Mouse (Mus musculus) limb, embryonic 15.5 days (tissue): ENCODE data around the gene Ghr. TPM values are rescaled to one million over a fixed set of nuclear protein-coding genes. Genes with fewer than 3 reads are reported as not detected.

ENCODE experiments used
- ATAC-seq: fragments of 200-750 bp; cut with Nextera tagmentation; 2 replicates; pipeline ENCODE4 v1.8.0; 2017; ENCODE audit warnings: low read depth, moderate TSS enrichment; ENCODE audit not compliant: insufficient number of reproducible peaks, low FRiP score, low TSS enrichment
- H3K27ac ChIP-seq: fragments of 300-500 bp; sonication (generic); 2 replicates; pipeline ENCODE4 v1.5.1; 2015; ENCODE audit warnings: moderate library complexity, mild to moderate bottlenecking, inconsistent platforms
- H3K27me3 ChIP-seq: fragments of 300-500 bp; sonication (generic); 2 replicates; pipeline ENCODE4 v1.6.1; 2015; ENCODE audit warnings: inconsistent platforms
- H3K36me3 ChIP-seq: fragments of 300-500 bp; sonication (generic); 2 replicates; pipeline ENCODE4 v1.6.1; 2015; ENCODE audit warnings: inconsistent platforms
- H3K4me1 ChIP-seq: fragments of 300-500 bp; sonication (generic); 2 replicates; pipeline ENCODE4 v1.6.1; 2015; ENCODE audit warnings: inconsistent platforms
- H3K4me2 ChIP-seq: fragments of 300-500 bp; sonication (generic); 2 replicates; pipeline ENCODE4 v1.6.1; 2015; ENCODE audit warnings: mild to moderate bottlenecking, inconsistent platforms
- H3K4me3 ChIP-seq: fragments of 300-500 bp; sonication (generic); 2 replicates; pipeline ENCODE4 v1.5.1; 2015; ENCODE audit warnings: mild to moderate bottlenecking, inconsistent platforms
- H3K9ac ChIP-seq: fragments of 300-500 bp; sonication (generic); 2 replicates; pipeline ENCODE4 v1.6.1; 2015; ENCODE audit warnings: inconsistent platforms
- H3K9me3 ChIP-seq: fragments of 300-500 bp; sonication (generic); 2 replicates; pipeline ENCODE4 v1.6.1; 2016; ENCODE audit warnings: inconsistent platforms
- WGBS: fragments of 180-500 bp; shearing (Covaris S2); methylation state at CpG from one replicate; pipeline ENCODE4 v1.1.7; 2015; 5-methylcytosine and 5-hydroxymethylcytosine counted together
- polyA plus RNA-seq: library from polyadenylated mRNA; unstranded; fragments of >200 nt; fragmentation: Nextera tagmentation; extraction: Ambion mirVana; gene quantifications from 2 replicates; pipeline ENCODE4 v1.2.1, GENCODE M21; 2015

Gene Ghr
- polyA plus RNA-seq, 1 experiment from 2014 or later: 83.3 TPM

DNA sequence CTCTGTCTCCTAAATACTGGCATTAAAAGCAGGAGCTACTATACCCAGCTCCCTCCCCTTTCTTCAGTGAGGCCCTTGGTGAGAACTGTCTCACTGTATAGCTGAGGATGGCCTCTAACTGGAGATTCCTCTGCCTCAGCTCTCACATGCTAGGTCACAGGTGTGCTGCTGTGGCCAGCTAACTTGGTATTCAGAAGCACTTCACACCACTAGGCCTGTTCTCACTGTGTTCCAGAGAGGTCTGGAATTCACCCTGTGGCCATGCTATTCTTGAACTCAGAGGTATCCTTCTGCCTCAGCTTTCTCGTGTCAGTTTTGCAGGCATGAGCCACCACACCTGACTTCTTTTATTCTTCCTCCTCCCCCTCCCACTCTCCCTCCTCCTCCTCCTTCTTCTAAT, 310.1 kb downstream of the Ghr start:
- H3K27me3 ChIP-seq: no peaks in the 10 kb centered on the region
- 74% methylated on average over 1 of the region's 1 CpGs for WGBS
- H3K27ac ChIP-seq: no peak overlapping the region
- no peak overlapping the region; the same call in 1 of the 2 replicates for H3K4me2 ChIP-seq
- ATAC-seq: no peak
- 0 out of 2 replicates have a peak, but pooled peaks cover 2% of the 10 kb centered on the region for H3K36me3 ChIP-seq
- no peak overlapping the region for H3K9ac ChIP-seq
- H3K4me1 ChIP-seq: peaks cover 12% of the 10 kb centered on the region
- no peaks in the 10 kb centered on the region for H3K9me3 ChIP-seq
- H3K4me3 ChIP-seq: no peak overlapping the region

DNA sequence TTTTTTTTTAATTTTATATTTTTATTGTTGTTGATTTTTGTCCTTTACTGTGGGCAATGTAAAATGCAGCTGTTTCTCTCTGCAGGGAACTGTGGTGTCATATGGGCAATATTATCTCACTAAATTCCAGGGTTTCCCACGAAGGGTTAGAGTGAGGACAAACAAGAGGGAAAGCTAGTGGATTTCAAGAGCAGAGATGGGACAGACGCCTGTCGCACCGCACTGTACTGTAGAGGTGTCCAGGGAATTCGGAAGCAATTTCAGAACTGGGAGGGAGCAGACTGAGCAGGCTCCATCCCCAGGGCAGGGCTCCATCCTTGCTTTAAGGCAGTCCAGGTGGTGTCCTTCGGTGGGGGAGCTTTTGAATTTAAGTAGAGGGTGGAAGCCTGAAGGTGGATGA, 312.1 kb downstream of the Ghr start:
- no peak overlapping the region for H3K27ac ChIP-seq
- peaks cover 12% of the 10 kb centered on the region for H3K4me1 ChIP-seq
- no peaks in the 10 kb centered on the region for H3K27me3 ChIP-seq
- 22% methylated on average over 6 of the region's 6 CpGs for WGBS
- peak overlapping the region; percentile 41 for H3K4me3 ChIP-seq
- peak overlapping the region; percentile 17; the same call in 1 of the 2 replicates for H3K9ac ChIP-seq
- peak overlapping the region; percentile 43 for H3K4me2 ChIP-seq
- H3K9me3 ChIP-seq: no peaks in the 10 kb centered on the region
- no peaks in the 10 kb centered on the region for H3K36me3 ChIP-seq
- ATAC-seq: no peak

- 2% methylated on average over 12 of the region's 12 CpGs for WGBS
- Histone ChIP-seq H3K9ac (no peak overlapping the region), H3K4me1 (peaks cover 12% of the 10 kb centered on the region), H3K4me2 (peak overlapping the region; percentile 43), H3K27ac (peak overlapping the region; percentile 82), H3K27me3 (no peaks in the 10 kb centered on the region), H3K36me3 (no peaks in the 10 kb centered on the region), H3K9me3 (no peaks in the 10 kb centered on the region), H3K4me3 (peak overlapping the region; percentile 41)
- ATAC-seq: peak; percentile 80
Observed at GRCm38 (mm10) chr15:3270646-3271077, 312.6 kb downstream of the Ghr start.

GRCm38 (mm10) chr15:3269996-3270645, 313.2 kb downstream of the Ghr start:
- ATAC-seq: peak; percentile 35; the same call in 1 of the 2 replicates
- no peaks in the 10 kb centered on the region for H3K27me3 ChIP-seq
- H3K36me3 ChIP-seq: no peaks in the 10 kb centered on the region
- peak overlapping the region; percentile 82 for H3K27ac ChIP-seq
- H3K9me3 ChIP-seq: no peaks in the 10 kb centered on the region
- no peak overlapping the region for H3K9ac ChIP-seq
- peaks cover 12% of the 10 kb centered on the region for H3K4me1 ChIP-seq
- peak overlapping the region; percentile 41 for H3K4me3 ChIP-seq
- 15% methylated on average over 6 of the region's 6 CpGs for WGBS
- peak overlapping the region; percentile 43 for H3K4me2 ChIP-seq

GRCm38 (mm10) chr15:3269496-3269895, 313.8 kb downstream of the Ghr start:
- ATAC-seq: no peak
- Histone ChIP-seq H3K36me3 (no peaks in the 10 kb centered on the region), H3K27ac (peak overlapping the region; percentile 82; the same call in 1 of the 2 replicates), H3K4me3 (no peak overlapping the region), H3K9ac (no peak overlapping the region), H3K27me3 (no peaks in the 10 kb centered on the region), H3K4me2 (no peak overlapping the region), H3K9me3 (no peaks in the 10 kb centered on the region), H3K4me1 (peaks cover 12% of the 10 kb centered on the region)
- 23% methylated on average over 4 of the region's 4 CpGs for whole genome bisulfite sequencing

DNA sequence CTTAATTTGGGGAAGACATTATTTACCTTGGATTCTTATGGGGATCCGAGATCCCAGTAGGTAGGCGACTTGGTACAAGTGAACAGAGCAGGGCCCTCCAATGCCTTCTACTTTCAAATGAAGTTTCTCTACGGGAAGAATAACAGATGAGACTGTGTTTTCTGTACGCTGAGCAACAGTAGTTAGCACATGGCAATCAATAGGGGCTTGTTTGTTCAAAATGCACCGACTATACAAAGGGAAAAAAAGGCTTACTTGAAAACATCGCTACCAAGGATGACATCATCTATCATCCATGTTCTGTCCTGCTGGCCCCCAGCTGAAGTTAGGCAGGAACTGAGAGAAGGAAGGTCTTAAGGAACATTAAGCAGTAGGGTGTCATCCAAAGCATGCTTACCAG, 315.0 kb downstream of the Ghr start, which contains the start of gene Selenop:
Selenop (plus strand) TSS at position 301 of the 400 bp plus-strand sequence.
- H3K27ac ChIP-seq: no peak within 1 kb of the TSS
- H3K4me3 ChIP-seq: no peak within 1 kb of the TSS
- H3K27me3 ChIP-seq: no peaks in the 10 kb centered on the region
- 88% methylated on average over 6 of the region's 6 CpGs for WGBS
- no peaks in the 10 kb centered on the region for H3K36me3 ChIP-seq
- no peaks in the 10 kb centered on the region for H3K9me3 ChIP-seq
- peaks cover 12% of the 10 kb centered on the region for H3K4me1 ChIP-seq
- H3K4me2 ChIP-seq: no peak within 1 kb of the TSS
- H3K9ac ChIP-seq: no peak within 1 kb of the TSS
- ATAC-seq: no peak
